Mouse (Mus musculus) left cerebral cortex, adult 9 months (tissue): Measurements from ENCODE around the gene Socs1.

Source experiments
- DNase-seq, 2 experiments: peaks; one replicate each; pipeline ENCODE4 v3.0.0; 2022; ENCODE audit warnings: low spot score in 2 of 2

The Socs1 gene

DNA sequence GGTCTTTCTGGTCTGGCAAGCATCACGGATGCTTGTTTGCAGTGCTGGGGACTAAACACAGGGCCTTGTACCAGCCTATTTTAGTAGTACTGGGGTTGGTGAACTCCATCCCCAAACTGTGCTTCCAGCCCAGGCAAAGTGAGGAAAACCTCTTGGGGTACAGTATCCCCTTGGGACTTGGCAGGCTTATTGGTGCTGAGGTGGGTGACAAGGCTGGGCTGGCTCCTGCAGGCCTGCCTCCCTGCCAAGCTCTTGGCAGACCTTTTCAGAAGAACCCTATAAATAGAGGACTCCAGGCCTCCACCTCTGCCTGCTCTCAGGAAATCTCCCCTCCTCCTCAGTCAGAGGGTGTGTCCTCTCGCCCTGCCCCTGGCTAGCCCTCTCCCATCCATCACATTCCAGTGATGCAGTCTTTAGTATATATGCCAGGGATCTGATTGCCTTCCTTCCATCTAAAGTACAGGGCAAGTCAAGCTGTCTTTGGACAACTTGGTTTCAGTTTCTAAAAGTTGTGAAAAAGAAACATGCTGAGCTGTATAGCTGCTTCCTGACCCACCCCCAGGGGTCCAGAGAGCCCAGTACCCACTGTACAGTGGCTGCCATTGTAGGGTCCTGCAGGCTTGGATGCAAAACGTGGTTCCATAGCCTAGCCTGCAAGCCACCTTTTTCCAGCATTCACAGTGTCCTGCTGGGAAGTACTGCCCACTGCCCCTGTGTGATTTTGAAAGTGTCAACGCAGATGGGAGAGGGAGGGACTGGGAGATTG is 1.6 kb upstream of the Socs1 start:
- no peak for DNase-seq

DNA sequence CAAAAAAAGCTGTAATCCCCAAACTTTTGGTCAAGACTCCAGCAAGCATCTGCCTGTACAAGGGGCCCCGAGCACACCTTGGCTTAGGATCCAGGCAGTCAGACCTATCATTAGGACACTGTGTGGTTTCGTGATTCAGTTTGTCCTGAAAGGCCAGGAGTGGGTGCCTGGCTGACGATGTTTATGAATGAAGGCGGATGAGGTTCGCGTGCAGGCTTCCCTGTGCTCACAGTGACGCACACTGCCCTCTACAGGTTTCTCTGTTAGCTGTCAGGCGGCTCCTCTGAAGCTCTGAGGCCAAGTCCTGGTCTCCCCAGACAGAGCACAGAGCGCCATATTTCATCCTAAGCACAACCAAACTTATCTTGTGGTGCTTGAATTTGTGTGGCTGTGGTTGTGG is 952 bp upstream of the Socs1 start:
- peak; percentile 42 to 84 for DNase-seq

GRCm38 (mm10) chr16:10784793-10785370 is 454 bp downstream of the Socs1 start:
- peak; percentile 40 to 81 for DNase-seq

GRCm38 (mm10) chr16:10783883-10784792 is 1.2 kb downstream of the Socs1 start:
- no peak for DNase-seq

DNA sequence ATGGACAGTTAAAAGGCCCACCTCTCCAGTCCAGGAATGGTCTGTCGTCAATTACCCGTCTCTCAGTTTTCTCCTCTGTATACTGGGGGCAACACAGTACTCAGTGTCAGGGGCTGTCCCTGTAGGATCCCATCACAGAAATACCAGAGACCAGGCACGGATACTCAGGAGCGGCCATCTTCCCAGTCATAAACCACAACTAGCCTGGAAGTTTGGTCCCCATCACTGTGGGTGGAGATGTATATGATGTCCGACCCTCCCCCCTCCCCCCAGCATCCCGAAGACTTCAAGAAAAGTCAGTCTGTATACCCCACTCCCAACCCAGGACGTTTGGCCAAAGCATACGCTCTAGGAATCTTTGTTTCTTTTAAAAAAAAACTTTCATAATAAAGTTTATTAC is 1.9 kb downstream of the Socs1 start:
- DNase-seq, result no peak

- DNase-seq, result no peak
Measured at GRCm38 (mm10) chr16:10783152-10783434, 2.2 kb downstream of the Socs1 start.

GRCm38 (mm10) chr16:10782377-10783151 is 2.8 kb downstream of the Socs1 start:
- no peak for DNase-seq

DNA sequence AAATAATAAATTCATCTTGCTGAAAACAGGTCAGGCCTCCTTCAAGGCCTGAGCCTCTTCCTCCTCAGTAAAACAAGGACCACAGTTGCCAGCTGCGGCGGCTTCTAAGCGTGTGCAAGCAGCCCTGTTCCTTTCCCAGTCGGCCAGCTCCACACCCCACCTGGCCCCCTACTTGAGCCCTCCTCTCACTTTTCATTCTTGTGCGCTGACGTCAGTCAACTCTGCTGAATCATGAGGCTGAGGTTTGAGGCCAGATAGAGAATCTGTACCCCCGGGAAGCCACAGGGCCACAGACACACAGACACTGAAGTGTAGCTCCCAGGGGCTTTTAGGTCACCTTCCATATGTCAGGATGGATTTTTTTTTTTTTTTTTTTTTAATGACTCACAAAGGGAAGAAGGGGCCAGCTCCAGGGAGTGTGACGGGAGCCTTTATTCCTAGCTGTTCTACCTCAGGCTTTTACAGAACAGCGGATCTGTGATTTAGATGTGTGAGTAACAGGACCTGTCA is 3.4 kb downstream of the Socs1 start:
- no peak for DNase-seq

DNA sequence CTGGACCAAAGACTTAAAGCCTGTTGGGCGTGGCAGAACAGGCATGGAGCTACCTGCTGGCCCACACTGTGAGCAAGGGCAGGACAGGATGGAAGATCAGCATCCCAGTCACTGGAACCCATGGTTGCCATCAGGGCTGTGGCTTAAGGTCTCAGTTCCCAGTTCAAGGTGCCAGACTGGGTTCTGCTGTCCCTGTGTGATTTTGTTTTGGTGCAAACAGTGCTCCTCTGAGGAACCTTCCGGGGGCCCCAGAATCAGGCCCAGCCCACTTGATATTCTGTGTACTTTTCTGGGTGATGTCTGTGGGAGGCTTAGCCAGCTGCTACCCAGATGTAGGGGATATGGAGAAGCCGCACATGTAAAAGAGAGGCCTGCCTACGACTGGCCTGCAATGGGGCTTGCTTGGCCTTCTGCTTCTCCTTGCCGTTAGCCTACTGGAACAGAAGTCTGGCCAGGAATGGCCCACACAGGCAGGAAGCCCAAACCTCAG is 4.7 kb downstream of the Socs1 start:
- no peak for DNase-seq

DNA sequence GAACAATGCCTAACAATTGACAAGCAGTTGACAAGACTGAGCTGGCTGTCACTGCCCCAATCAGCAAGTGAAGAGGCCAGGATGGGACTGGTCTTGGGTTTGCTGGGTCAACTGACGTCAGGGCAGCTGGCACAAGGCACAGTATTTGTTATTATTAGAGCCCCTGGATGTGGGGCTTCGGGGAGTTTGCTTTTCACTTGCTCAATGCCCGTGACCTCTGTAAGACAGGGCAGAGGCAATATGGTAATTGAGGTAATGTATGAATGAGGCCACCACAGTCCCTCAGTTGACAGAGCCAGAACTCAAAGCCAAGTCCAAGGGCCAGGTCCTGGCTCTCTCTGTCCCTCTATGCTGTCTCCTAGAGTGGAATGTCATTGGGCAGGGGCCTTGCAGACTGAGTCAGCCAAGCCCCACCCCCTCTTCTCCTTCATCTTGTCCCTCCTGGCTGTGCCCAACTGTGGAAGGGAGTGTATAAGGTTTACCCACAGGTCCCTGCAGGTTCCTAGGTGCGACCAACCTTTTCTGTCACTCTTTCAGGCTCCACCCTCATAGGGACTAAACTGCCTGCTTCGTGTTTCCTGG is 7.7 kb downstream of the Socs1 start:
- DNase-seq, result no peak

GRCm38 (mm10) chr16:10776322-10776721 is 9.0 kb downstream of the Socs1 start:
- DNase-seq, result no peak

- no peak for DNase-seq
Measured at GRCm38 (mm10) chr16:10774726-10775125, 10.6 kb downstream of the Socs1 start.

GRCm38 (mm10) chr16:10773543-10773942 is 11.8 kb downstream of the Socs1 start:
- DNase-seq, result no peak

GRCm38 (mm10) chr16:10771769-10772510 is 13.4 kb downstream of the Socs1 start:
- no peak for DNase-seq

DNA sequence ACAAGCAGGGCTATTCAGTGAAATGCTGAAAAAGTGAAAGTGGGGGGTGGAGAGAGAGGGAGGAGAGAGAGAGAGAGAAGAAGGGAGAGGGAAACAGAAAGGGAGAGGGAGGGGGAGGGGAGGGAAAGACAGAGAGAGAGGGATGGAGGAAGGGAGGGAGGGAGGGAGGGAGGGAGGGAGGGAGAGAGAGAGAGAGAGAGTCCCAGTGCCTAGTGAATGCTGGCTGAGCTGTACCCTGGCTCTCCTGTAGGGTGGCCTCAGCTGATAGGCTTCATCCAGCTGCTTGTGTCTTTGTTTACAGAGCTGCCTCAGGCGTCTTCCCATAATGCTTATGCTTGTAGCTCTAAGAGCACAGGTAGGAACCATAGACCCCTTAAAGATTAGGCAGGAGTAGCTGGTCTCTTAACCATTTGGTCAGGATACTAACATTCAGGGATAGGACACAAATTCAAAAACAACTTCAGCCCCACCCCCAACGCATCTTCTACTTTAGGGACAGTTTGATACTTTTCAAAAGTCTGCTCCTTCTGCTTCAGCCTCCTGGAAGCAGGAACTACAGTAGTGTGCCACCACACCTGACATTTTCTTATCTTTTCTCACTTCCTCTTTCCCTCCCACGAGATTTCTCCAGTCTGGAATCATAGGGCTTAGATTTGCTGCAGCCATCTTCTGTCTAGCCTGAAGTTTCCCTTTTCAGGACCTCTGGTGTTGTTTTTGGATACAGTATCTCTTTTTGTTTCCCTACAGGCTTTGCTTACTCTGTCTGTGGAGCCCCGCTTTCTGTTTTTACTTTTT is 14.6 kb downstream of the Socs1 start:
- no peak for DNase-seq

DNA sequence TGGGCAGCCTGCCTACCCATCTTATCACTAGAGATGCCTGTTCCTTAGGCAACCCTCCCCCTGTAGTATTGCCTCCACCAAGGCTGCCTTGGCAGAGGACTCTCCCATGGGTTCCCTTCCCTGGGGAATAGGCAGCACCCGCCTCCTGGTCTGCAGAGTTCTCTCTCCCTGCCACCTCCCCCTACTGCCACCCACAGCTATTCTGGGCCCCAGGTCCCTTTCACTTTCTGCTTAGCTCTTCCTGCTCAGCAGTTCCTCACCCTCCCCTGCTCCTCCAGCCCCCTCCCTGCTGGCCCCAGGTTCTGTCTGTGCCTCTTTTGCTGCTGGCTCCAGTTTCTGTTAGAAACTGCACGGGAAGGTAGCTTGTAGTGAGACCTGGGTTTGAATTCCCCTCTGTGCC is 15.7 kb downstream of the Socs1 start:
- DNase-seq, result peak in 1 of 2 experiments; percentile 39

- DNase-seq, result no peak
Measured at GRCm38 (mm10) chr16:10768821-10769220, 16.5 kb downstream of the Socs1 start.

- peak in 1 of 2 experiments; percentile 74 for DNase-seq
Measured at GRCm38 (mm10) chr16:10767158-10767557, 18.2 kb downstream of the Socs1 start.

DNA sequence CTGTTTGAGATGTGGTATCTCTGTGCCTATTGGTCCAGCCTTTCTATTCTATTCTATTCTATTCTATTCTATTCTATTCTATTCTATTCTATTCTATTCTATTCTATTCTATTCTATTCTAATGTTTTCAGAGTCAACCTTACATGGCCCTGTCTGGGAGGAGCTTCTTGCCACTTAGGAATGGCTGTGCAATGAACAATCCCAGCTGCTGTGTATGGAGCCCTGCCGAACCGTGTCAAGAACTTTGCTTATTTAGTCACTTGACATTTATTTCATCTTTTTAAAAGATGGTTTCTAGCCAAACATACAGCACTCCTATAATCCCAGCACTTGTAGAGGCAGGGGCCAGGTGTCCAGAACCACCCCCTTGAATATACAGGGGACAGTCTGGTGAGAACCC is 21.0 kb downstream of the Socs1 start:
- no peak for DNase-seq
